In genomic region chr10:89292784-89293183, GRCm38 (mm10) we compare ENCODE assay signal across 29 mouse cellular contexts. TPM values are rescaled to one million over a fixed set of nuclear protein-coding genes. Genes with fewer than 3 reads are reported as not detected.
DNase-seq lines count a peak whose midpoint lies in the region; ATAC-seq and TF ChIP-seq lines count a peak whose summit lies in the region.
"Had no signal": no experiment of that assay in that cellular context is flagged by ENCODE, and none has a peak within 500 bp of the region (broad histone marks: within the 10 kb centered on the region; RNA-seq: fewer than 3 reads in every experiment).

No protein-coding gene starts in this region.

- no peak overlapping the region for H3K4me3 ChIP-seq in limb, embryonic 11.5 days (ENCODE audit: low read depth, low read length)
- H3K4me3 ChIP-seq in limb, embryonic 10.5 days: no peak overlapping the region
- H3K4me3 ChIP-seq in ES-E14 (ENCODE audit: insufficient read depth in 1 of 2, low read depth in 1 of 2, low read length in 2 of 2, poor library complexity in 1 of 2, severe bottlenecking in 1 of 2): no peak overlapping the region
- H3K4me3 ChIP-seq: embryonic facial prominence, embryonic 10.5 days; embryonic facial prominence, embryonic 13.5 days; erythroblast, embryonic 14.5 days; forebrain, embryonic 12.5 days; forebrain, embryonic 15.5 days; heart, embryonic 12.5 days; heart, embryonic 15.5 days; hindbrain, embryonic 10.5 days; hindbrain, embryonic 13.5 days had no signal

- DNase-seq in cerebellum, postnatal 10 days: peak; percentile 49 to 68
- DNase-seq in cerebellum, postnatal 4 days (ENCODE audit: low spot score in 2 of 2): no peak
- peak; percentile 61 for DNase-seq in heart, adult 11 months
- DNase-seq in heart, adult 9 months (ENCODE audit: low spot score in 2 of 2): no peak
- DNase-seq in limb, embryonic 11.5 days (ENCODE audit: low spot score): peak; percentile 11
- no peak for DNase-seq in limb, embryonic 10.5 days (ENCODE audit: low spot score)
- DNase-seq in ES-E14 (ENCODE audit: low read depth, low spot score): no peak
- DNase-seq in left cerebral cortex, adult 11 months (ENCODE audit: low spot score): no peak
- DNase-seq: adrenal gland, postnatal 10 days; adrenal gland, postnatal 36 days; B cell, adult 2 months; embryo, embryonic 11 days; gastrocnemius, postnatal 10 days; gastrocnemius, postnatal 36 days; heart, postnatal 10 days; heart, postnatal 36 days; kidney, adult 2 months had no signal

- no peaks in the 10 kb centered on the region for H3K36me3 ChIP-seq in limb, embryonic 11.5 days (ENCODE audit: control insufficient read depth, insufficient read depth, low read length)
- no peaks in the 10 kb centered on the region for H3K36me3 ChIP-seq in limb, embryonic 10.5 days
- H3K36me3 ChIP-seq in ES-E14 (ENCODE audit: control insufficient read depth, insufficient read depth, low read length, poor library complexity, severe bottlenecking): no peaks in the 10 kb centered on the region
- H3K36me3 ChIP-seq: embryonic facial prominence, embryonic 10.5 days; embryonic facial prominence, embryonic 13.5 days; forebrain, embryonic 12.5 days; forebrain, embryonic 15.5 days; heart, embryonic 12.5 days; heart, embryonic 15.5 days; hindbrain, embryonic 10.5 days; hindbrain, embryonic 13.5 days had no signal

- WGBS in limb, embryonic 11.5 days: 76% methylated on average over 3 of the region's 3 CpGs
- WGBS in limb, embryonic 10.5 days: 76% methylated on average over 3 of the region's 3 CpGs

- H3K4me2 ChIP-seq in limb, embryonic 11.5 days (ENCODE audit: low read depth, severe bottlenecking): no peak overlapping the region
- H3K4me2 ChIP-seq: embryonic facial prominence, embryonic 13.5 days; forebrain, embryonic 12.5 days; forebrain, embryonic 15.5 days; heart, embryonic 12.5 days; heart, embryonic 15.5 days; hindbrain, embryonic 13.5 days had no signal

- no peaks in the 10 kb centered on the region for H3K4me1 ChIP-seq in limb, embryonic 11.5 days (ENCODE audit: control insufficient read depth, insufficient read depth, low read length)
- no peaks in the 10 kb centered on the region for H3K4me1 ChIP-seq in limb, embryonic 10.5 days
- no peaks in the 10 kb centered on the region for H3K4me1 ChIP-seq in ES-E14 (ENCODE audit: control insufficient read depth in 2 of 2, insufficient read depth in 2 of 2, low read length in 2 of 2, poor library complexity in 1 of 2)
- H3K4me1 ChIP-seq: embryonic facial prominence, embryonic 10.5 days; embryonic facial prominence, embryonic 13.5 days; forebrain, embryonic 12.5 days; forebrain, embryonic 15.5 days; heart, embryonic 12.5 days; heart, embryonic 15.5 days; hindbrain, embryonic 10.5 days; hindbrain, embryonic 13.5 days had no signal

- H3K9ac ChIP-seq in limb, embryonic 11.5 days (ENCODE audit: low read length): no peak overlapping the region
- H3K9ac ChIP-seq in ES-E14 (ENCODE audit: insufficient read depth, low read depth, low read length, poor library complexity, severe bottlenecking): no peak overlapping the region
- H3K9ac ChIP-seq: embryonic facial prominence, embryonic 13.5 days; forebrain, embryonic 12.5 days; forebrain, embryonic 15.5 days; heart, embryonic 12.5 days; heart, embryonic 15.5 days; hindbrain, embryonic 13.5 days had no signal

- no peak overlapping the region for H3K27ac ChIP-seq in limb, embryonic 11.5 days (replicated peaks; ENCODE audit: low read depth, low read length)
- no peak overlapping the region for H3K27ac ChIP-seq in limb, embryonic 10.5 days
- no peak overlapping the region for H3K27ac ChIP-seq in ES-E14 (ENCODE audit: insufficient read depth, low read depth, low read length, poor library complexity, severe bottlenecking)
- H3K27ac ChIP-seq: embryonic facial prominence, embryonic 10.5 days; embryonic facial prominence, embryonic 13.5 days; forebrain, embryonic 12.5 days; forebrain, embryonic 15.5 days; heart, embryonic 15.5 days; hindbrain, embryonic 10.5 days; hindbrain, embryonic 13.5 days had no signal

- no peaks in the 10 kb centered on the region for H3K9me3 ChIP-seq in limb, embryonic 11.5 days (ENCODE audit: control insufficient read depth, low read length)
- H3K9me3 ChIP-seq in limb, embryonic 10.5 days (replicated peaks): no peaks in the 10 kb centered on the region
- H3K9me3 ChIP-seq in ES-E14 (ENCODE audit: control insufficient read depth, insufficient read depth, low read depth, low read length): no peaks in the 10 kb centered on the region
- H3K9me3 ChIP-seq: embryonic facial prominence, embryonic 10.5 days; embryonic facial prominence, embryonic 13.5 days; forebrain, embryonic 12.5 days; forebrain, embryonic 15.5 days; heart, embryonic 12.5 days; heart, embryonic 15.5 days; hindbrain, embryonic 10.5 days; hindbrain, embryonic 13.5 days had no signal

- in situ Hi-C loops in ES-E14 (cut with MboI; ENCODE audit: low sequenced_read_pairs in 2 of 2, unreplicated experiment in 2 of 2): no loop called here

- no peaks in the 10 kb centered on the region for H3K27me3 ChIP-seq in limb, embryonic 11.5 days (ENCODE audit: control insufficient read depth, insufficient read depth, low read length)
- no peaks in the 10 kb centered on the region for H3K27me3 ChIP-seq in limb, embryonic 10.5 days (ENCODE audit: low read depth, poor library complexity, severe bottlenecking)
- H3K27me3 ChIP-seq: embryonic facial prominence, embryonic 13.5 days; forebrain, embryonic 12.5 days; forebrain, embryonic 15.5 days; heart, embryonic 12.5 days; heart, embryonic 15.5 days; hindbrain, embryonic 13.5 days had no signal

- ATAC-seq in limb, embryonic 11.5 days (ENCODE audit: insufficient number of reproducible peaks, low FRiP score, low TSS enrichment, low read depth): no peak
- ATAC-seq: forebrain, embryonic 15.5 days; intestine, postnatal 0 days; Patski had no signal

TF ChIP-seq in ES-E14, 5 proteins besides CTCF, POLR2A, EP300 and RAD21:
- TF ChIP-seq MAFK (IDR thresholded peaks at IDR 0.05; ENCODE audit: insufficient read depth, low read depth, low read length) (peak; percentile 78), ZC3H11A (IDR thresholded peaks at IDR 0.05; ENCODE audit: borderline replicate concordance, low read depth, low read length) (no peak)

RNA-seq across cellular contexts. Expression of gene Ano4, which starts 51.8 kb away (rescaled TPM):
- polyA plus RNA-seq in limb, embryonic 11.5 days (2014; fragmentation: Nextera tagmentation; extraction: Ambion mirVana): 0.68 and 0.96 TPM in 2 replicates
- polyA plus RNA-seq in limb, embryonic 10.5 days (2016; fragmentation: Nextera tagmentation; extraction: Ambion mirVana): 1.1 and 1.2 TPM in 2 replicates
- 0.80 and 0.95 TPM in 2 replicates for total RNA-seq in ES-E14 (2012; rRNA removed)
- total RNA-seq: granulocyte monocyte progenitor cell, adult 5-6 weeks had no signal
- polyA plus RNA-seq: erythroblast, embryonic 14.5 days; intestine, postnatal 0 days; Patski had no signal

Comparison
In these comparisons a context has a peak if more than half of its experiments do, and no peak if none do; other contexts are left out.
1. DNase-seq: peak in cerebellum, postnatal 10 days (2 of 2), heart, adult 11 months (single experiment) and limb, embryonic 11.5 days (single experiment); none in cerebellum, postnatal 4 days (0 of 2), heart, adult 9 months (0 of 2), limb, embryonic 10.5 days (single experiment), ES-E14 (single experiment) and left cerebral cortex, adult 11 months (single experiment).